Mouse (Mus musculus): ENCODE measurements at regions not wholly inside any gene's neighbourhood (a gene's known extent, or its start where the extent isn't known, plus 50 kb on each side); places are given as distances from the start of the nearest gene placed in this dataset.

GRCm38 (mm10) chr9:68254218-68254617 lies 399.4 kb upstream of the Rora start:
- no peak for DNase-seq (ENCODE audit: low read depth, low spot score)

GRCm38 (mm10) chr9:68268551-68268950 lies 385.0 kb upstream of the Rora start:
- peak; percentile 22 for DNase-seq (ENCODE audit: low read depth, low spot score)

- DNase-seq (ENCODE audit: low read depth, low spot score), result peak; percentile 17
Observed at GRCm38 (mm10) chr9:68302232-68302925, 351.2 kb upstream of the Rora start.

- peak; percentile 16 for DNase-seq (ENCODE audit: low read depth, low spot score)
Observed at GRCm38 (mm10) chr9:68330721-68331120, 322.9 kb upstream of the Rora start.

- no peak for DNase-seq (ENCODE audit: low read depth, low spot score)
Observed at GRCm38 (mm10) chr9:68340921-68341320, 312.7 kb upstream of the Rora start.

- DNase-seq (ENCODE audit: low read depth, low spot score), result peak; percentile 39
Observed at GRCm38 (mm10) chr9:68341511-68341910, 312.1 kb upstream of the Rora start.

GRCm38 (mm10) chr9:68347426-68347825 lies 306.2 kb upstream of the Rora start:
- DNase-seq (ENCODE audit: low read depth, low spot score), result peak; percentile 68

GRCm38 (mm10) chr9:68351466-68351865 lies 302.1 kb upstream of the Rora start:
- no peak for DNase-seq (ENCODE audit: low read depth, low spot score)

- peak; percentile 73 for DNase-seq (ENCODE audit: low read depth, low spot score)
Observed at GRCm38 (mm10) chr9:68354470-68354869, 299.1 kb upstream of the Rora start.

- DNase-seq (ENCODE audit: low read depth, low spot score), result peak; percentile 20
Observed at GRCm38 (mm10) chr9:68356078-68356477, 297.5 kb upstream of the Rora start.

- DNase-seq (ENCODE audit: low read depth, low spot score), result peak; percentile 70
Observed at GRCm38 (mm10) chr9:68357231-68357630, 296.4 kb upstream of the Rora start.

- DNase-seq (ENCODE audit: low read depth, low spot score), result no peak
Observed at GRCm38 (mm10) chr9:68366973-68367372, 286.6 kb upstream of the Rora start.

- DNase-seq (ENCODE audit: low read depth, low spot score), result no peak
Observed at GRCm38 (mm10) chr9:68367556-68367955, 286.0 kb upstream of the Rora start.

GRCm38 (mm10) chr9:68372726-68373125 lies 280.9 kb upstream of the Rora start:
- no peak for DNase-seq (ENCODE audit: low read depth, low spot score)

- DNase-seq (ENCODE audit: low read depth, low spot score), result peak; percentile 18
Observed at GRCm38 (mm10) chr9:68376222-68376621, 277.4 kb upstream of the Rora start.

- no peak for DNase-seq (ENCODE audit: low read depth, low spot score)
Observed at GRCm38 (mm10) chr9:68381871-68382270, 271.7 kb upstream of the Rora start.

GRCm38 (mm10) chr9:68400930-68401329 lies 252.7 kb upstream of the Rora start:
- DNase-seq (ENCODE audit: low read depth, low spot score), result peak; percentile 86

GRCm38 (mm10) chr9:68402176-68402845 lies 251.3 kb upstream of the Rora start:
- peak; percentile 30 for DNase-seq (ENCODE audit: low read depth, low spot score)

- DNase-seq (ENCODE audit: low read depth, low spot score), result no peak
Observed at GRCm38 (mm10) chr9:68402981-68403380, 250.6 kb upstream of the Rora start.

- peak; percentile 53 for DNase-seq (ENCODE audit: low read depth, low spot score)
Observed at GRCm38 (mm10) chr9:68403516-68403915, 250.1 kb upstream of the Rora start.

- DNase-seq (ENCODE audit: low read depth, low spot score), result no peak
Observed at GRCm38 (mm10) chr9:68409786-68410185, 243.8 kb upstream of the Rora start.

GRCm38 (mm10) chr9:68426286-68426685 lies 227.3 kb upstream of the Rora start:
- DNase-seq (ENCODE audit: low read depth, low spot score), result no peak

GRCm38 (mm10) chr9:68462755-68463154 lies 190.8 kb upstream of the Rora start:
- peak; percentile 46 for DNase-seq (ENCODE audit: low read depth, low spot score)

All from brain, adult 2 months (tissue).